In genomic region chr7:6139295-6139694, GRCm38 (mm10) we compare ENCODE assay signal across 20 mouse cellular contexts. TPM values are rescaled to one million over a fixed set of nuclear protein-coding genes. Genes with fewer than 3 reads are reported as not detected.
"Had no signal": no experiment of that assay in that cellular context is flagged by ENCODE, and none has a peak within 500 bp of the region (broad histone marks: within the 10 kb centered on the region; RNA-seq: fewer than 3 reads in every experiment).

No protein-coding gene starts in this region.

- ATAC-seq: midbrain, embryonic 16.5 days had no signal

- H3K9ac ChIP-seq: liver, embryonic 14.5 days; lung, embryonic 15.5 days; midbrain, embryonic 12.5 days; neural tube, embryonic 12.5 days; stomach, embryonic 15.5 days had no signal

- H3K27ac ChIP-seq: liver, embryonic 14.5 days; lung, embryonic 15.5 days; midbrain, embryonic 12.5 days; neural tube, embryonic 12.5 days; stomach, embryonic 15.5 days; stomach, postnatal 0 days had no signal

- DNase-seq: lung, adult 2 months; lung, postnatal 10 days; lung, postnatal 4 days; midbrain, embryonic 14.5 days; right cerebral cortex, postnatal 14 days; thymus, adult 2 months; thymus, postnatal 25 days; thymus, postnatal 4 days had no signal

- H3K9me3 ChIP-seq: lung, embryonic 15.5 days; midbrain, embryonic 12.5 days; neural tube, embryonic 12.5 days; stomach, embryonic 15.5 days had no signal

- H3K4me1 ChIP-seq: lung, embryonic 15.5 days; midbrain, embryonic 12.5 days; neural tube, embryonic 12.5 days had no signal

- H3K4me3 ChIP-seq: lung, embryonic 15.5 days; midbrain, embryonic 12.5 days; neural tube, embryonic 12.5 days; stomach, embryonic 15.5 days had no signal

- H3K4me2 ChIP-seq: lung, embryonic 15.5 days; midbrain, embryonic 12.5 days; neural tube, embryonic 12.5 days; stomach, embryonic 15.5 days had no signal

- H3K27me3 ChIP-seq: lung, embryonic 15.5 days; midbrain, embryonic 12.5 days; neural tube, embryonic 12.5 days; stomach, embryonic 15.5 days had no signal

RNA-seq across cellular contexts. Expression of gene Galp, which starts 57.6 kb away (rescaled TPM):
- polyA plus RNA-seq: liver, embryonic 14.5 days; liver, embryonic 16.5 days; lung, adult 2 months; lung, embryonic 15.5 days; midbrain, embryonic 12.5 days; midbrain, embryonic 14.5 days; midbrain, embryonic 16.5 days; neural tube, embryonic 12.5 days; neural tube, embryonic 14.5 days; spleen, adult 2 months; stomach, embryonic 15.5 days; stomach, postnatal 0 days; testis, adult 2 months; thymus, adult 2 months; urinary bladder, adult 2 months had no signal
